Mouse (Mus musculus) frontal cortex, adult (tissue): ENCODE measurements around the gene Naif1.
A peak's percentile ranks its signal among the peaks of the same experiment; 100 is the strongest.

Experiments
- ATAC-seq: cut with Nextera tagmentation; 2 replicates; pipeline ENCODE4 v1.9.2; 2017; ENCODE audit warnings: mild to moderate bottlenecking, moderate library complexity, mixed read lengths; ENCODE audit not compliant: low TSS enrichment

Gene Naif1

GRCm38 (mm10) chr2:32427720-32428119 is 22.5 kb upstream of the Naif1 start:
- no peak for ATAC-seq

GRCm38 (mm10) chr2:32428262-32428722 is 22.0 kb upstream of the Naif1 start:
- peak; percentile 65 for ATAC-seq

DNA sequence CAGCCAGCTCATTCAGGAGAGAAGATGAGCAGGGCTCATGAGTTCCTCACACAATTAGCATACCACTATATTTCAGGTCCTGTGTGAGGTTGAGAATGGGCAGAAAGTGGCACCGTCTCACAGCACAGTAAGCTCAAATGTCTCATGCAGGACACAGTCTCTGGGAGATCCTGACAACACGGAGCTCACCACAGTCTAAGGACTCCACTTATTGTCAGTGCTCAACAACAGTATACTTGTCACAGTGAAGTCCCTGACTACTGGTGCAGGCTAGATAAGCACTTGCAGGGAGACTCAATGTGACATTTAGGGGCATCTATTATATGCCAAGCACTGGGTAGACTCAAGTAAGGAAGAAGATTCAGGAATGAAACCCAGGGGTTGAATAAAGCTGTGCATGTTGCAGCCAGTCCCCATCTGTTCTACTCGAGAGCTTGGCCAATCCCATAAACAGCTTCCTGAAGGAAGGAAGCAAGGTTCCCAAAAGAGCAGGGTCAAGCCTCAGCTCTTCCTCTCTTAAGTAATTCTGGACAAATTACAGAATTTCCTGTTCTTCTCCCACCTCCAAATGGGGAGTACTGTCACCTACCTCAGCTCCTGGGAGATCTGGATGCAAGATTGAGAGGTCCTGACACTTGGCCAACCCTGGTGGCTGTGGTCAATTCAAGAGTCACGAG is 20.9 kb upstream of the Naif1 start:
- no peak for ATAC-seq

DNA sequence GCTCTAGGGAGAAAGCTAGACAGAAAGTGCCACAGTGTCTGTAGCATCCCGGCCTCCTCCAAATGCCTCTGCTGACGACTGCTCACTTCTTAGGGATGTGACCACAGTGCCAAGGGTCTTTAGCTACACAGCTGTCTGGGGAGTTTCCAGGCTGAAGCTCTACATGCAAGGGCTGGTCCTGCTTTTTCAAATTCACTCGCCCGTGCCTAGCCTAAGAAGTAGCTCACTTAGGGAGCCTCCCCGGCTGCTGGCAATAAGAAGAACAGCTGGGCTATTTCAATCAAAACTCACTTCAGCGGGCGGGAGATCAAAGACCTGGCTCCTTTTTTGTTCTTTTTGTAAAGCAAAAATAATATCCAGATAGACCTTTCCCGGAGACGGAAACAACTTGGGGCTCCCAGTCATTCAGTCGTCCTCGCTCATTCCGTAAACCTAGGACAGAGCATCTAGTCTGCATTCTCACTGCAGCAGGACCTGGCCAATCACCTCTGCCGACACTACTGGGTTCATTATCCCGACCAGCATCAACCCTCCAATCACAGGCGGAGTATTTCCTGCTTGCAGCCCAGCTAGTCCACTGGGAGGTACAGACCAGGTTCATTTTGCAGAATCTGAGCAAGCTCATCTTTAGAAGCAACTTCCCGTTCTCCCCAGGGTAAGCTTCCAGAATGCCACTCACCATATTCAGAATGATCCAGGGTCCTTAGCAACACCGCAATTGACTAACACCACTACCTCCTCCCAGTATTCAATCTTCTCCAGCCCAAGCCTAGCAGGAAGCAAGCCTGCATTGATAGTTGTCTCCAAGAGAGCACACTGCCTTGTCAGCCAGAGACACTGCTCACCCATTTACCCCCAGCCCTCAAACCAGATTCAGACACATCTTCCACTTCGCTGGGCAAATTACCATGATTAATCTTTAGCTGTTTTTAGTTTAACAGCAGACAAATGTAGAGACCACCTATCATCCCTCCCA is 19.3 kb upstream of the Naif1 start:
- peak; percentile 92 for ATAC-seq

GRCm38 (mm10) chr2:32436686-32437372 is 13.4 kb upstream of the Naif1 start:
- no peak for ATAC-seq

- ATAC-seq, result no peak
Measured at GRCm38 (mm10) chr2:32437612-32438166, 12.6 kb upstream of the Naif1 start.

DNA sequence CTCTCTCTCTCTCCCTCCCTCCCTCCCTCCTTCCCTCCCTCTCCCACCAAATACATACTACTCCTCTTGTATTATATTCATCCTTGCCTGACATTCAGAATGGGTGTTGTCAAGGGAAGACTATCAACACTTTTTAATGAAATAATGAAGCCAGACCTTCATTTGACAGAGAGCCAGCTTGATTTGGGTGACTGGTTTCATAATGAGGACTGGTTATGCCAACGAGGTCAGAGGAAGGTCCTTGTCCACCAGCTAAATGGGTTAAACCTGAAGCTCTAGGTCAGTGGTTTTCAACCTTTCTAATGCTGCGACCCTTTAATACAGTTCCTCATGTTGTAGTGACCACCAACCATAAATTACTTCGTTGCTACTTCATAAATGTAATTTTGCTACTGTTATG is 11.5 kb upstream of the Naif1 start:
- no peak for ATAC-seq

DNA sequence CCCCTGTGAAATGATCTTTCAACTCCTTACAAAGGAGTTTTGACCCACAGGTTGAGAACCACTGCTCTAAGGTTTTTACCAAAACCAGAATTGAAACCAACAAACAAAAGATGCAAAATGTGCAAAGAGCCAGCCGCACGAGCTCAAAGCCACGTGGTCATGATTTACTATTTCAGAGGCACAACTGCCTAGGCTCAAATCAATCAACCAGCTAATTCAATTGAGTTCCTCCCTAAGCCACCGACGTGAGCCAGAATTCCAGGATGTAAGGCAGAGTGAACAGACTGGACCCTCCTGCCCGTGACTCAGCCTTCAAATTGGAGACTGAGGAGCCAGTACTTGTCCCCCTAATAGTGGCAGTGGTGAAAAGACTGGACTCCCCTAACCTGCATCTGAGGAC is 11.1 kb upstream of the Naif1 start:
- no peak for ATAC-seq

- no peak for ATAC-seq
Measured at GRCm38 (mm10) chr2:32440164-32440563, 10.1 kb upstream of the Naif1 start.

GRCm38 (mm10) chr2:32440632-32441031 is 9.6 kb upstream of the Naif1 start:
- no peak for ATAC-seq

DNA sequence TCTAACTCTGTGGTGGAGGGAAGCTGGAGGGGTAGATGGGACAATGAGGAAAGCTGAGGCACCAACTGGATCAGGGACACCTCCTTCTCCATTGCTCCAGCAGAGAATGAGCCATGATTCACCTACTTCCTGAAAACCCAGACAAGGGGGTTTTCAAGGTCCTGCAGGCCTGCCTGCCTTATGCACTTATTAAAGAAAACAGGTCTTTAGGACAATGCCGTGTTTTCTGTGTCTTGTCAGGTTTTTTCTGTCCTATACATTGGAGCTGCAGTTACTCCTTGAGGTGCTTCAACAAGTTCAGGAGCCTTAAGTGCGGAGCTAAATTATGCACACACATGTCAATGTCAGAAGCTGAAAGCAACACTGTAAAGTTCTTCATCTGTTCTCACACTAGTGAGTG is 8.7 kb upstream of the Naif1 start:
- no peak for ATAC-seq

DNA sequence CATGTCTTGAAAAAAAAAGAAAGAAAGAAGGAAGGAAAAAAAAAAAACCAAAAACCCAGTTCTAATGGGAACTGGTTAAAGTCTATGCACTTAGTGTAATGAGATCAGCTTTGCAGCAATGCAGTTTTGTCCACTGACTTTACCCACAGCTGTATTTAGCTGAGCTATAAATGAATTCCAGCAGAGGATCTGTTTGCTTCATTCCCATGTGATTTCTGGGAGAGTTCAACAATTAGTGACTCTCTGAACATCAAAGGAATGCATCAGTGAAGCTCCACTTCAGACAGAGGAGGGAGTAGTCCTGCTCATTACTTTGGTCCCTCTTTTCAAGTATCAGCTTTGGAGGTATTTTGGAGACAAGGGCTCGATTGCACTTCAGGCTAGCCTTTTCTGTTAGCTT is 4.7 kb upstream of the Naif1 start:
- ATAC-seq, result no peak

DNA sequence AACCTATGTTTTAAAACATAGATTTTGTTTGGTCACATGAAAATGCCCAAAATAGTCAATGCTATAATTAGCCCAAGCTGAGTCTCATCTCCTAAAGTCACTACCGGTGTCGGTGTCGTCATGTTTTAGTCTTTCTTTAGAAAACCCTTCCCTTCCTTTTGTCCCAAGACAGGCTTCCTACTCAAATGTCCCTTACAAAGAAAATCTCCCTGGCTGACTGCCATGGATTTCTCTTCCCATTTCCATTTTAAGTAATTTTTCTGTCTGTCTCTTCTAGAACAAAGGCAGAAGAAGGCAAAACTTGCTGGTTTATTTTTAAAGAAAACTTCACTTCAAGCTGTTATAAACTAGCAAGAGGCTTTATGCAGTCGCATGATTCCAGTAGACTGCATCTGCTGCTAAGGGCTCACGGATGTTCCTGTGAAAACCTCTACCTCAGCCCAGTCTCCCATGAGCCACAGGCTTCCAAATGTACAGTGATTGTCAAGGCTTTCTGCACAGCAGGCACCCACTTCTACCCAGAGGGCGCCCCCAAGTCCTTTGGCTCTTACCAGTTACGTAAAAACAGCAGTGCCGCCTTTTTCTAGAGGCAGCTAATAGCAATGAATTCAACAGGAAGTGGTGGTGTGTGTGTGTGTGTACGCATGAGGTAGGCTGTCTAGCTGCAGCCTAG is 2.9 kb upstream of the Naif1 start:
- peak; percentile 7; the same call in 1 of the 2 replicates for ATAC-seq

- ATAC-seq, result no peak
Measured at GRCm38 (mm10) chr2:32448480-32448879, 1.8 kb upstream of the Naif1 start.

DNA sequence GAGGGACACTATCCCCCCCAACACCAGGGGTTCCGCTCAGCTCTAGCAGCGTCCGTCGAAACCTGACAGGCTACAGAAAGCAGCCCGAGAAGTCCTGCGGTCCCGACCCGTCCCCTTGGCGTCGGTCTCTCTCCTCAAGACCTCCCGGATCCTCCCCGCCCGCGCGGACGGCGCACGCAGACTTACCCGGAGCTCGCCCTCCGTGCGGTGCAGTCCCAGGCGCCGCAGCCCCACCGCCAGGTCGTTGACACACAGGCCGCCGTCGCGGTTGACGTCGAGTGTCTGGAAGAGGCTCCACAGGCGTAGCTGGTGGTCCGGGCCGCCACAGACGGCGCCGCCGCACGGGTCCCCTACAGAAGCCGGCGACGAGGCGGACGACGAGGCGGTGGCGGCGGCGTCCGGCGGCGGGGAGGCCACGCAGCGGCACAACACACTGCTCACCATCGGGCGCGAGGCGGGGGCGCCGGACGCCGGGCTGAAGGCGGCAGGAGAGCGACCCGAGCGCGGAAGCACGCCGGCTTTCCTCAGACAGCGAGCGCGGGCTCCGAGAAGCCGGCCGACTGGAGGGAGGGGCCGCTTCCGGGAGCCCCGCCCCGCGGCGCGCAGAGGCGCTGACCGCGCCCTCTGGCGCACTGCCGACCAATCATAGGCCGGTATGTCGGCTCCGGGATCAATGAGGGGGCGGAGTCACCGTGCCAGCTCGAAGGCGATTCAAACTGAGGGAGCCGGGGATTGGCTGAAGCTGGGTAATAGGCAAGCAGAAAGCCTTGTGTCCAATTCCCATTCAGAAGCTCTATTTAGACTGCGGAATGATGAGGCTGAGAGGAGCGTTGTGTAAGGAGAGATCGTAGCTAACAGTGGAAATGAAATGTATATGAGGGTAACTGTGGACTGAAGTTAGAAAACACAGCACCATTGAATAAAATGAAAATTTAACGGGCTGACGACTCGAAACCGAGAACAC is 906 bp downstream of the Naif1 start, which contains the start of gene Slc25a25:
Gene Slc25a25 (minus strand): TSS at position 565 of the 964 bp plus-strand sequence.
- ATAC-seq, result peak; percentile 75

- ATAC-seq, result peak; percentile 90
Measured at GRCm38 (mm10) chr2:32451870-32452372, 1.7 kb downstream of the Naif1 start.

DNA sequence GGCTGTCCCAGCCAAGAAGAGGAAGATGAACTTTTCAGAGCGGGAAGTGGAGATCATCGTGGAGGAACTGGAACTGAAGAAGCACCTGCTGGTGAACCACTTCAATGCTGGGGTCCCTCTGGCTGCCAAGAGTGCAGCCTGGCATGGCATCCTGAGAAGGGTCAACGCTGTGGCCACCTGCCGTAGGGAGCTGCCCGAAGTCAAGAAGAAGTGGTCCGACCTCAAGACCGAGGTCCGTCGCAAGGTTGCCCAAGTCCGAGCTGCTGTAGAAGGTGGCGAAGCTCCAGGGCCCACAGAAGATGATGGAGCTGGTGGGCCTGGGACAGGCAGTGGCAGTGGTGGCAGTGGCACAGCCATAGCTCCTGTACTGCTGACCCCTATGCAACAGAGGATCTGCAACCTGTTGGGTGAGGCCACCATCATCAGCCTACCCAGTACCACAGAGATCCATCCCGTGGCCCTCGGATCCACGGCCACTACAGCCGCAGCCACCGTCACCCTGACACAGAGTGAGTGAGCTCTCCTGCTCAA is 2.2 kb downstream of the Naif1 start:
- ATAC-seq, result no peak

GRCm38 (mm10) chr2:32453641-32454303 is 3.5 kb downstream of the Naif1 start:
- no peak for ATAC-seq

GRCm38 (mm10) chr2:32454633-32455032 is 4.4 kb downstream of the Naif1 start:
- no peak for ATAC-seq
